Mouse (Mus musculus): ENCODE data around the gene Phospho1. TPM values are rescaled to one million over a fixed set of nuclear protein-coding genes. Genes with fewer than 3 reads are reported as not detected.

Phospho1 gene
- polyA plus RNA-seq, 1 experiment from 2014 or later: 6.4 TPM

- Histone ChIP-seq H3K36me3 (replicated peaks) (peaks cover 16% of the 10 kb centered on the region), H3K27me3 (peaks cover 61% of the 10 kb centered on the region), H3K9me3 (replicated peaks) (no peaks in the 10 kb centered on the region), H3K4me2 (peak overlapping the region; percentile 98), H3K4me1 (replicated peaks) (peaks cover 84% of the 10 kb centered on the region), H3K4me3 (replicated peaks) (peak overlapping the region; percentile 76), H3K9ac (peak overlapping the region; percentile 45), H3K27ac (replicated peaks) (peak overlapping the region; percentile 84)
- no peak for ATAC-seq (ENCODE audit: insufficient read depth)
- 7% methylated on average over 3 of the region's 3 CpGs for WGBS (ENCODE audit: insufficient replicate concordance)
Observed at GRCm38 (mm10) chr11:95827168-95827447, 2.8 kb downstream of the Phospho1 start.

GRCm38 (mm10) chr11:95827464-95828085, 3.3 kb downstream of the Phospho1 start:
- Histone ChIP-seq H3K27ac (replicated peaks) (peak overlapping the region; percentile 84), H3K9me3 (replicated peaks) (no peaks in the 10 kb centered on the region), H3K9ac (peak overlapping the region; percentile 45), H3K27me3 (peaks cover 66% of the 10 kb centered on the region), H3K4me2 (peak overlapping the region; percentile 98), H3K4me3 (replicated peaks) (peak overlapping the region; percentile 76), H3K4me1 (replicated peaks) (peaks cover 81% of the 10 kb centered on the region), H3K36me3 (replicated peaks) (peaks cover 16% of the 10 kb centered on the region)
- ATAC-seq (ENCODE audit: insufficient read depth): no peak
- 14% methylated on average over 3 of the region's 3 CpGs for WGBS (ENCODE audit: insufficient replicate concordance)

- H3K9me3 ChIP-seq (replicated peaks): no peaks in the 10 kb centered on the region
- H3K9ac ChIP-seq: no peak overlapping the region
- no peak overlapping the region for H3K27ac ChIP-seq (replicated peaks)
- WGBS (ENCODE audit: insufficient replicate concordance): 38% methylated on average over 11 of the region's 11 CpGs
- H3K4me2 ChIP-seq: peak overlapping the region; percentile 98
- 0 out of 2 replicates have a peak overlapping the region, but pooled peaks have one; percentile 0 for H3K4me3 ChIP-seq (replicated peaks)
- H3K27me3 ChIP-seq: peaks cover 74% of the 10 kb centered on the region
- ATAC-seq (ENCODE audit: insufficient read depth): no peak
- H3K36me3 ChIP-seq (replicated peaks): peaks cover 16% of the 10 kb centered on the region
- H3K4me1 ChIP-seq (replicated peaks): peaks cover 85% of the 10 kb centered on the region
Observed at GRCm38 (mm10) chr11:95828181-95828964, 4.1 kb downstream of the Phospho1 start.

GRCm38 (mm10) chr11:95829526-95830050, 5.3 kb downstream of the Phospho1 start:
- no peak overlapping the region for H3K27ac ChIP-seq (replicated peaks)
- peaks cover 85% of the 10 kb centered on the region for H3K27me3 ChIP-seq
- ATAC-seq (ENCODE audit: insufficient read depth): no peak
- 58% methylated on average over 4 of the region's 4 CpGs for WGBS (ENCODE audit: insufficient replicate concordance)
- H3K9ac ChIP-seq: no peak overlapping the region
- H3K36me3 ChIP-seq (replicated peaks): peaks cover 16% of the 10 kb centered on the region
- no peak overlapping the region for H3K4me2 ChIP-seq
- no peak overlapping the region for H3K4me3 ChIP-seq (replicated peaks)
- peaks cover 87% of the 10 kb centered on the region for H3K4me1 ChIP-seq (replicated peaks)
- no peaks in the 10 kb centered on the region for H3K9me3 ChIP-seq (replicated peaks)

GRCm38 (mm10) chr11:95830411-95831275, 6.3 kb downstream of the Phospho1 start:
- H3K4me2 ChIP-seq: peak overlapping the region; percentile 61
- WGBS (ENCODE audit: insufficient replicate concordance): 4% methylated on average over 80 of the region's 80 CpGs
- peaks cover 84% of the 10 kb centered on the region for H3K27me3 ChIP-seq
- H3K36me3 ChIP-seq (replicated peaks): peaks cover 16% of the 10 kb centered on the region
- no peak for ATAC-seq (ENCODE audit: insufficient read depth)
- H3K27ac ChIP-seq (replicated peaks): no peak overlapping the region
- H3K9me3 ChIP-seq (replicated peaks): no peaks in the 10 kb centered on the region
- H3K9ac ChIP-seq: peak overlapping the region; percentile 19; the same call in 1 of the 2 replicates
- H3K4me1 ChIP-seq (replicated peaks): peaks cover 87% of the 10 kb centered on the region
- peak overlapping the region; percentile 38 for H3K4me3 ChIP-seq (replicated peaks)

- peak overlapping the region; percentile 38 for H3K4me3 ChIP-seq (replicated peaks)
- H3K27me3 ChIP-seq: peaks cover 85% of the 10 kb centered on the region
- WGBS (ENCODE audit: insufficient replicate concordance): 5% methylated on average over 10 of the region's 10 CpGs
- peaks cover 90% of the 10 kb centered on the region for H3K4me1 ChIP-seq (replicated peaks)
- no peak overlapping the region for H3K27ac ChIP-seq (replicated peaks)
- peak overlapping the region; percentile 19; the same call in 1 of the 2 replicates for H3K9ac ChIP-seq
- peak overlapping the region; percentile 61 for H3K4me2 ChIP-seq
- ATAC-seq (ENCODE audit: insufficient read depth): no peak
- peaks cover 16% of the 10 kb centered on the region for H3K36me3 ChIP-seq (replicated peaks)
- no peaks in the 10 kb centered on the region for H3K9me3 ChIP-seq (replicated peaks)
Observed at GRCm38 (mm10) chr11:95831276-95831619, 6.9 kb downstream of the Phospho1 start.

GRCm38 (mm10) chr11:95831641-95832040, 7.3 kb downstream of the Phospho1 start:
- H3K27me3 ChIP-seq: peaks cover 83% of the 10 kb centered on the region
- no peak for ATAC-seq (ENCODE audit: insufficient read depth)
- no peak overlapping the region for H3K27ac ChIP-seq (replicated peaks)
- H3K36me3 ChIP-seq (replicated peaks): peaks cover 16% of the 10 kb centered on the region
- 12% methylated on average over 15 of the region's 15 CpGs for WGBS (ENCODE audit: insufficient replicate concordance)
- H3K9ac ChIP-seq: no peak overlapping the region
- H3K4me1 ChIP-seq (replicated peaks): peaks cover 90% of the 10 kb centered on the region
- H3K4me3 ChIP-seq (replicated peaks): peak overlapping the region; percentile 38
- peak overlapping the region; percentile 61; the same call in 1 of the 2 replicates for H3K4me2 ChIP-seq
- H3K9me3 ChIP-seq (replicated peaks): no peaks in the 10 kb centered on the region

GRCm38 (mm10) chr11:95832129-95833005, 8.1 kb downstream of the Phospho1 start:
- peaks cover 87% of the 10 kb centered on the region for H3K4me1 ChIP-seq (replicated peaks)
- WGBS (ENCODE audit: insufficient replicate concordance): 76% methylated on average over 18 of the region's 18 CpGs
- H3K9ac ChIP-seq: no peak overlapping the region
- no peak overlapping the region for H3K4me3 ChIP-seq (replicated peaks)
- no peak for ATAC-seq (ENCODE audit: insufficient read depth)
- H3K27ac ChIP-seq (replicated peaks): no peak overlapping the region
- peaks cover 16% of the 10 kb centered on the region for H3K36me3 ChIP-seq (replicated peaks)
- no peak overlapping the region for H3K4me2 ChIP-seq
- peaks cover 82% of the 10 kb centered on the region for H3K27me3 ChIP-seq
- H3K9me3 ChIP-seq (replicated peaks): no peaks in the 10 kb centered on the region

- peaks cover 77% of the 10 kb centered on the region for H3K27me3 ChIP-seq
- H3K4me3 ChIP-seq (replicated peaks): no peak overlapping the region
- H3K4me2 ChIP-seq: no peak overlapping the region
- peaks cover 84% of the 10 kb centered on the region for H3K4me1 ChIP-seq (replicated peaks)
- no peaks in the 10 kb centered on the region for H3K9me3 ChIP-seq (replicated peaks)
- no peak for ATAC-seq (ENCODE audit: insufficient read depth)
- WGBS (ENCODE audit: insufficient replicate concordance): 57% methylated on average over 8 of the region's 8 CpGs
- peaks cover 16% of the 10 kb centered on the region for H3K36me3 ChIP-seq (replicated peaks)
- H3K27ac ChIP-seq (replicated peaks): no peak overlapping the region
- no peak overlapping the region for H3K9ac ChIP-seq
Observed at GRCm38 (mm10) chr11:95833006-95833570, 8.8 kb downstream of the Phospho1 start.

GRCm38 (mm10) chr11:95833631-95834142, 9.4 kb downstream of the Phospho1 start:
- peak overlapping the region; percentile 48; the same call in 1 of the 2 replicates for H3K27ac ChIP-seq (replicated peaks)
- peak overlapping the region; percentile 60 for H3K4me2 ChIP-seq
- peak overlapping the region; percentile 17; the same call in 1 of the 2 replicates for H3K4me3 ChIP-seq (replicated peaks)
- ATAC-seq (ENCODE audit: insufficient read depth): no peak
- H3K4me1 ChIP-seq (replicated peaks): peaks cover 84% of the 10 kb centered on the region
- WGBS (ENCODE audit: insufficient replicate concordance): 18% methylated on average over 18 of the region's 18 CpGs
- H3K9ac ChIP-seq: peak overlapping the region; percentile 14; the same call in 1 of the 2 replicates
- no peaks in the 10 kb centered on the region for H3K9me3 ChIP-seq (replicated peaks)
- H3K27me3 ChIP-seq: peaks cover 71% of the 10 kb centered on the region
- peaks cover 16% of the 10 kb centered on the region for H3K36me3 ChIP-seq (replicated peaks)
